Mouse (Mus musculus) lung, adult 2 months (tissue): ENCODE data around the gene Ppp2r3c. TPM values are rescaled to one million over a fixed set of nuclear protein-coding genes. Genes with fewer than 3 reads are reported as not detected.
"Not testable (repeated sequence)": the region's sequence is repeated elsewhere in the genome, so short reads cannot be mapped to it uniquely, and the experiment has no call there.

Source experiments
- DNase-seq: peaks from one replicate; pipeline ENCODE4 v3.0.0; 2022
- H3K4me1 ChIP-seq: fragments of 200-500 bp; 2 replicates; pipeline ENCODE4 v1.6.1; 2011; ENCODE audit warnings: low read length; ENCODE audit not compliant: control insufficient read depth, insufficient read depth
- H3K4me3 ChIP-seq: fragments of 200-500 bp; replicated peaks from 2 replicates; pipeline ENCODE3; 2011; ENCODE audit warnings: low read depth, mild to moderate bottlenecking, control low read depth, low read length; ENCODE audit errors: extremely low read depth
- CTCF ChIP-seq: fragments of 200-500 bp; IDR thresholded peaks from 2 replicates; pipeline ENCODE4 v1.5.1; 2011; ENCODE audit warnings: mild to moderate bottlenecking, low read length, control low read depth; ENCODE audit not compliant: insufficient read depth
- POLR2A ChIP-seq: fragments of 200-500 bp; IDR thresholded peaks from 2 replicates; pipeline ENCODE4 v1.6.1; 2011; ENCODE audit warnings: low read depth, mild to moderate bottlenecking, control low read depth, low read length, borderline replicate concordance; ENCODE audit errors: extremely low read depth
- WGBS: fragments of 180-500 bp; shearing (Covaris S2); methylation state at CpG from one replicate; pipeline ENCODE4 v1.1.7; 2018; 5-methylcytosine and 5-hydroxymethylcytosine counted together
- polyA plus RNA-seq: library from polyadenylated mRNA; depleted of rRNA; stranded (reverse); fragments of >200 nt; gene quantifications from 2 replicates; pipeline ENCODE4 v1.2.3, GENCODE M21; 2012; rRNA removed

The Ppp2r3c gene
- polyA plus RNA-seq: 1.2 and 1.9 TPM in 2 replicates

- peak; percentile 91 for DNase-seq
- Histone ChIP-seq H3K4me3 (peak within 1 kb of the TSS; percentile 98), H3K4me1 (peaks cover 12% of the 10 kb centered on the region; the same call in 1 of the 2 replicates)
- TF ChIP-seq POLR2A: peak; percentile 76; the same call in 1 of the 2 replicates
- no peak for TF ChIP-seq CTCF
- under 1% methylated on average over 55 of the region's 55 CpGs for WGBS
These were observed at the start of gene Ppp2r3c for GRCm38 (mm10) chr12:55302485-55303441. Gene Ppp2r3c, minus strand, starts transcription at chr12:55302998.

- Histone ChIP-seq H3K4me3 (no peak overlapping the region), H3K4me1 (no peaks in the 10 kb centered on the region)
- WGBS: 48% methylated on average over 13 of the region's 13 CpGs
- TF ChIP-seq POLR2A (no peak), CTCF (no peak)
- DNase-seq: no peak
These were observed 41.8 kb upstream of the Ppp2r3c start for GRCm38 (mm10) chr12:55344583-55344982.

- Histone ChIP-seq H3K4me3 (no peak overlapping the region), H3K4me1 (no peaks in the 10 kb centered on the region)
- WGBS: 82% methylated on average over 11 of the region's 11 CpGs
- TF ChIP-seq CTCF (no peak), POLR2A (no peak)
- no peak for DNase-seq
These were observed 41.2 kb upstream of the Ppp2r3c start for GRCm38 (mm10) chr12:55343998-55344397.

GRCm38 (mm10) chr12:55343045-55343444, 40.2 kb upstream of the Ppp2r3c start:
- DNase-seq, H3K4me3 ChIP-seq, H3K4me1 ChIP-seq: not testable (repeated sequence)
- 74% methylated on average over 1 of the region's 1 CpGs for WGBS

- not testable (repeated sequence) for H3K4me1 ChIP-seq, DNase-seq, H3K4me3 ChIP-seq
- 90% methylated on average over 1 of the region's 2 CpGs for WGBS
These were observed 35.7 kb upstream of the Ppp2r3c start for GRCm38 (mm10) chr12:55338490-55338889.

GRCm38 (mm10) chr12:55333662-55334061, 30.9 kb upstream of the Ppp2r3c start:
- no peak for TF ChIP-seq POLR2A
- TF ChIP-seq CTCF: no peak
- DNase-seq: no peak
- WGBS: 86% methylated on average over 7 of the region's 7 CpGs
- no peaks in the 10 kb centered on the region for H3K4me1 ChIP-seq
- H3K4me3 ChIP-seq: no peak overlapping the region

GRCm38 (mm10) chr12:55329351-55329750, 26.6 kb upstream of the Ppp2r3c start:
- DNase-seq: no peak
- TF ChIP-seq POLR2A: no peak
- no peak for TF ChIP-seq CTCF
- Histone ChIP-seq H3K4me1 (peaks cover 2% of the 10 kb centered on the region; the same call in 1 of the 2 replicates), H3K4me3 (no peak overlapping the region)
- WGBS: 93% methylated on average over 7 of the region's 7 CpGs

GRCm38 (mm10) chr12:55328784-55329183, 26.0 kb upstream of the Ppp2r3c start:
- DNase-seq: no peak
- 75% methylated on average over 4 of the region's 4 CpGs for WGBS
- TF ChIP-seq CTCF (no peak), POLR2A (no peak)
- Histone ChIP-seq H3K4me3 (no peak overlapping the region), H3K4me1 (peaks cover 2% of the 10 kb centered on the region; the same call in 1 of the 2 replicates)

GRCm38 (mm10) chr12:55325702-55326101, 22.9 kb upstream of the Ppp2r3c start:
- 60% methylated on average over 7 of the region's 7 CpGs for WGBS

More at GRCm38 (mm10) chr12:55325702-55326101, 22.9 kb upstream of the Ppp2r3c start:
- no peak overlapping the region for H3K4me3 ChIP-seq
- TF ChIP-seq CTCF (no peak), POLR2A (no peak)
- no peak for DNase-seq
- H3K4me1 ChIP-seq: peaks cover 2% of the 10 kb centered on the region; the same call in 1 of the 2 replicates
